Mouse (Mus musculus) lung, postnatal 0 days (tissue): ENCODE results near the gene Efna2.

ENCODE experiments used
- CTCF ChIP-seq: IDR thresholded peaks from 2 replicates; pipeline ENCODE4 v1.5.1; 2016; ENCODE audit warnings: antibody characterized with exemption, mild to moderate bottlenecking
- EP300 ChIP-seq: IDR thresholded peaks from 2 replicates; pipeline ENCODE4 v1.6.1; 2016; ENCODE audit warnings: antibody characterized with exemption, mild to moderate bottlenecking, control low read depth

- TF ChIP-seq CTCF, result no peak
- TF ChIP-seq EP300, result no peak
Observed at GRCm38 (mm10) chr10:80161522-80162242, 17.6 kb upstream of the Efna2 start.
